Mouse (Mus musculus) heart, embryonic 12.5 days (tissue): ENCODE results near the gene Tbc1d16. TPM values are rescaled to one million over a fixed set of nuclear protein-coding genes. Genes with fewer than 3 reads are reported as not detected.
A peak's percentile ranks its signal among the peaks of the same experiment; 100 is the strongest.

ENCODE experiments used
- ATAC-seq: fragments of 200-750 bp; cut with Nextera tagmentation; 2 replicates; pipeline ENCODE4 v1.8.0; 2017; ENCODE audit warnings: moderate TSS enrichment, moderate library complexity; ENCODE audit not compliant: insufficient number of reproducible peaks, low FRiP score
- H3K27ac ChIP-seq: fragments of 300-500 bp; sonication (generic); 2 replicates; pipeline ENCODE4 v1.5.1; 2016; ENCODE audit warnings: mild to moderate bottlenecking, moderate library complexity; ENCODE audit not compliant: poor library complexity, severe bottlenecking
- H3K27me3 ChIP-seq: fragments of 300-500 bp; sonication (generic); replicated peaks from 2 replicates; pipeline ENCODE4 v1.6.1; 2016; ENCODE audit warnings: mild to moderate bottlenecking, moderate library complexity
- H3K36me3 ChIP-seq: fragments of 300-500 bp; sonication (generic); 2 replicates; pipeline ENCODE4 v1.6.1; 2016; ENCODE audit warnings: mild to moderate bottlenecking, moderate library complexity
- H3K4me1 ChIP-seq: fragments of 300-500 bp; sonication (generic); replicated peaks from 2 replicates; pipeline ENCODE4 v1.6.1; 2016; ENCODE audit warnings: mild to moderate bottlenecking
- H3K4me2 ChIP-seq: fragments of 300-500 bp; sonication (generic); 2 replicates; pipeline ENCODE4 v1.6.1; 2016; ENCODE audit warnings: mild to moderate bottlenecking, moderate library complexity
- H3K4me3 ChIP-seq: fragments of 300-500 bp; sonication (generic); 2 replicates; pipeline ENCODE4 v1.5.1; 2016; ENCODE audit warnings: mild to moderate bottlenecking
- H3K9ac ChIP-seq: fragments of 300-500 bp; sonication (generic); 2 replicates; pipeline ENCODE4 v1.6.1; 2016; ENCODE audit warnings: mild to moderate bottlenecking, moderate library complexity
- H3K9me3 ChIP-seq: fragments of 300-500 bp; sonication (generic); replicated peaks from 2 replicates; pipeline ENCODE4 v1.6.1; 2016; ENCODE audit warnings: mild to moderate bottlenecking, moderate library complexity
- WGBS: fragments of 180-500 bp; shearing (Covaris S2); methylation state at CpG from one replicate; pipeline ENCODE4 v1.1.7; 2016; 5-methylcytosine and 5-hydroxymethylcytosine counted together
- polyA plus RNA-seq: library from polyadenylated mRNA; unstranded; fragments of >200 nt; fragmentation: Nextera tagmentation; extraction: Ambion mirVana; gene quantifications from 2 replicates; pipeline ENCODE4 v1.2.1, GENCODE M21; 2016

Gene Tbc1d16
- polyA plus RNA-seq, 1 experiment from 2014 or later: 7.5 TPM

GRCm38 (mm10) chr11:119237007-119237406 lies 8.7 kb upstream of the Tbc1d16 start:
- no peaks in the 10 kb centered on the region for H3K27me3 ChIP-seq
- H3K9me3 ChIP-seq: peaks cover 7% of the 10 kb centered on the region; the same call in 1 of the 2 replicates
- no peak overlapping the region for H3K27ac ChIP-seq
- peaks cover 5% of the 10 kb centered on the region; the same call in 1 of the 2 replicates for H3K4me1 ChIP-seq
- no peak overlapping the region for H3K4me2 ChIP-seq
- H3K9ac ChIP-seq: no peak overlapping the region
- no peak overlapping the region for H3K4me3 ChIP-seq
- WGBS: 43% methylated on average over 3 of the region's 3 CpGs
- ATAC-seq: no peak
- H3K36me3 ChIP-seq: no peaks in the 10 kb centered on the region

GRCm38 (mm10) chr11:119236354-119236753 lies 8.1 kb upstream of the Tbc1d16 start:
- H3K27ac ChIP-seq: no peak overlapping the region
- 27% methylated on average over 8 of the region's 8 CpGs for WGBS

GRCm38 (mm10) chr11:119235596-119235995 lies 7.3 kb upstream of the Tbc1d16 start:
- WGBS: 80% methylated on average over 4 of the region's 4 CpGs
- Histone ChIP-seq H3K9ac (no peak overlapping the region), H3K27ac (no peak overlapping the region), H3K36me3 (no peaks in the 10 kb centered on the region), H3K4me2 (no peak overlapping the region), H3K9me3 (peaks cover 7% of the 10 kb centered on the region; the same call in 1 of the 2 replicates), H3K4me1 (peaks cover 5% of the 10 kb centered on the region; the same call in 1 of the 2 replicates), H3K27me3 (no peaks in the 10 kb centered on the region), H3K4me3 (no peak overlapping the region)
- ATAC-seq: no peak

More at GRCm38 (mm10) chr11:119236354-119236753, 8.1 kb upstream of the Tbc1d16 start:
- peaks cover 5% of the 10 kb centered on the region; the same call in 1 of the 2 replicates for H3K4me1 ChIP-seq
- H3K36me3 ChIP-seq: no peaks in the 10 kb centered on the region
- no peak overlapping the region for H3K9ac ChIP-seq
- peaks cover 7% of the 10 kb centered on the region; the same call in 1 of the 2 replicates for H3K9me3 ChIP-seq
- no peak overlapping the region for H3K4me3 ChIP-seq
- no peaks in the 10 kb centered on the region for H3K27me3 ChIP-seq
- H3K4me2 ChIP-seq: no peak overlapping the region
- no peak for ATAC-seq

GRCm38 (mm10) chr11:119234770-119235169 lies 6.5 kb upstream of the Tbc1d16 start:
- no peak overlapping the region for H3K4me2 ChIP-seq
- no peak overlapping the region for H3K9ac ChIP-seq
- peaks cover 5% of the 10 kb centered on the region; the same call in 1 of the 2 replicates for H3K4me1 ChIP-seq
- peaks cover 7% of the 10 kb centered on the region; the same call in 1 of the 2 replicates for H3K9me3 ChIP-seq
- H3K36me3 ChIP-seq: no peaks in the 10 kb centered on the region
- H3K27ac ChIP-seq: no peak overlapping the region
- H3K27me3 ChIP-seq: no peaks in the 10 kb centered on the region
- H3K4me3 ChIP-seq: no peak overlapping the region
- 89% methylated on average over 10 of the region's 10 CpGs for WGBS
- ATAC-seq: no peak

- Histone ChIP-seq H3K9ac (peak overlapping the region; percentile 89; the same call in 1 of the 2 replicates), H3K4me1 (peaks cover 23% of the 10 kb centered on the region), H3K36me3 (no peaks in the 10 kb centered on the region), H3K27me3 (no peaks in the 10 kb centered on the region), H3K9me3 (no peaks in the 10 kb centered on the region), H3K27ac (no peak overlapping the region), H3K4me3 (peak overlapping the region; percentile 80), H3K4me2 (peak overlapping the region; percentile 97)
- ATAC-seq: peak; percentile 72
- 3% methylated on average over 34 of the region's 34 CpGs for WGBS
These were observed 737 bp upstream of the Tbc1d16 start for GRCm38 (mm10) chr11:119228846-119229626.

GRCm38 (mm10) chr11:119227591-119227990 lies 708 bp downstream of the Tbc1d16 start:
- peak overlapping the region; percentile 80 for H3K4me3 ChIP-seq
- no peak for ATAC-seq
- H3K4me2 ChIP-seq: peak overlapping the region; percentile 97
- H3K27me3 ChIP-seq: no peaks in the 10 kb centered on the region
- H3K9me3 ChIP-seq: no peaks in the 10 kb centered on the region
- H3K4me1 ChIP-seq: peaks cover 23% of the 10 kb centered on the region
- H3K27ac ChIP-seq: peak overlapping the region; percentile 22; the same call in 1 of the 2 replicates
- 1% methylated on average over 12 of the region's 12 CpGs for WGBS
- no peaks in the 10 kb centered on the region for H3K36me3 ChIP-seq
- peak overlapping the region; percentile 89 for H3K9ac ChIP-seq

- H3K4me2 ChIP-seq: no peak overlapping the region
- no peak overlapping the region for H3K4me3 ChIP-seq
- peaks cover 36% of the 10 kb centered on the region for H3K4me1 ChIP-seq
- no peaks in the 10 kb centered on the region for H3K36me3 ChIP-seq
- no peak overlapping the region for H3K9ac ChIP-seq
- no peaks in the 10 kb centered on the region for H3K9me3 ChIP-seq
- ATAC-seq: no peak
- WGBS: 82% methylated on average over 9 of the region's 9 CpGs
- no peaks in the 10 kb centered on the region for H3K27me3 ChIP-seq
- H3K27ac ChIP-seq: no peak overlapping the region
These were observed 2.7 kb downstream of the Tbc1d16 start for GRCm38 (mm10) chr11:119225634-119226033.

GRCm38 (mm10) chr11:119224926-119225325 lies 3.4 kb downstream of the Tbc1d16 start:
- ATAC-seq: no peak
- H3K27me3 ChIP-seq: no peaks in the 10 kb centered on the region
- no peak overlapping the region for H3K9ac ChIP-seq
- H3K4me1 ChIP-seq: peaks cover 43% of the 10 kb centered on the region
- H3K36me3 ChIP-seq: no peaks in the 10 kb centered on the region
- no peak overlapping the region for H3K4me2 ChIP-seq
- 91% methylated on average over 6 of the region's 6 CpGs for WGBS
- H3K27ac ChIP-seq: no peak overlapping the region
- no peak overlapping the region for H3K4me3 ChIP-seq
- no peaks in the 10 kb centered on the region for H3K9me3 ChIP-seq

- WGBS: 79% methylated on average over 20 of the region's 20 CpGs
- Histone ChIP-seq H3K4me2 (no peak overlapping the region), H3K9me3 (no peaks in the 10 kb centered on the region), H3K9ac (no peak overlapping the region), H3K36me3 (no peaks in the 10 kb centered on the region), H3K4me1 (peaks cover 46% of the 10 kb centered on the region), H3K4me3 (no peak overlapping the region), H3K27me3 (no peaks in the 10 kb centered on the region), H3K27ac (no peak overlapping the region)
- no peak for ATAC-seq
These were observed 5.0 kb downstream of the Tbc1d16 start for GRCm38 (mm10) chr11:119223124-119223890.

- no peak overlapping the region for H3K4me2 ChIP-seq
- no peak overlapping the region for H3K9ac ChIP-seq
- H3K4me3 ChIP-seq: no peak overlapping the region
- peaks cover 37% of the 10 kb centered on the region for H3K4me1 ChIP-seq
- 54% methylated on average over 9 of the region's 11 CpGs for WGBS
- no peaks in the 10 kb centered on the region for H3K27me3 ChIP-seq
- no peak overlapping the region for H3K27ac ChIP-seq
- no peaks in the 10 kb centered on the region for H3K36me3 ChIP-seq
- H3K9me3 ChIP-seq: no peaks in the 10 kb centered on the region
- no peak for ATAC-seq
These were observed 6.3 kb downstream of the Tbc1d16 start for GRCm38 (mm10) chr11:119221812-119222510.
